ENCODE assay signal across 9 mouse cellular contexts in the genomic region with DNA sequence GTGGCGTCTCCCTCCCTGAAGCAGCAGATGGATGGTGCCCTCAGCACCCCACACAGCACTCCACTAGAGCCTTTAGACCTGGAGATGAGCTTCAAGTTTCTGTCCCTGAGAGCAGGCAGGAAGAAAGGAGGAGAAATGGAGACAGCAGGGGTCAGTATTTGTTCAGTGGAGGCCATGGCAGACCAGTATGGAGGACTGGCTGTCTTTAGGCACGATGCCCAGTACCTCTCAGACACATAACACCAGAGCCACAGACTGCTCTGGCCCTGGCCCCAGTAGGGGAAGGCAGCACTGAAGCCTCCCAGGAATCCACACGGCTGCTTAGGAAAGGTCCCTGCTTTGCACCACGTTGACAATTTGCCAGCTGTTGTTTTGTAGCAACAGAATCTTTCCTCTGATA.
DNase-seq lines count a peak whose midpoint lies in the region; ATAC-seq lines count a peak whose summit lies in the region.
"Had no signal": no experiment of that assay in that cellular context is flagged by ENCODE, and none has a peak within 500 bp of the region (broad histone marks: within the 10 kb centered on the region; RNA-seq: fewer than 3 reads in every experiment).

No protein-coding gene starts in this region.

- DNase-seq in forebrain, embryonic 14.5 days (ENCODE audit: low spot score), result peak; percentile 52
- peak; percentile 15 for DNase-seq in ovary, postnatal 14 days (ENCODE audit: low spot score)
- DNase-seq in ovary, postnatal 10 days (ENCODE audit: low spot score), result no peak
- DNase-seq in lung, postnatal 25 days (ENCODE audit: low spot score), result peak; percentile 55
- DNase-seq in left cerebral cortex, postnatal 25 days (ENCODE audit: low spot score in 2 of 2), result no peak

- no peaks in the 10 kb centered on the region for H3K9me3 ChIP-seq in forebrain, embryonic 14.5 days (replicated peaks; ENCODE audit: control insufficient read depth, low read length)
- H3K9me3 ChIP-seq in forebrain, embryonic 15.5 days, result no peaks in the 10 kb centered on the region
- no peaks in the 10 kb centered on the region for H3K9me3 ChIP-seq in heart, embryonic 13.5 days
- H3K9me3 ChIP-seq: midbrain, embryonic 12.5 days had no signal

- no peak overlapping the region for H3K4me3 ChIP-seq in forebrain, embryonic 14.5 days (ENCODE audit: low read depth, low read length)
- no peak overlapping the region for H3K4me3 ChIP-seq in forebrain, embryonic 15.5 days
- no peak overlapping the region for H3K4me3 ChIP-seq in heart, embryonic 13.5 days
- H3K4me3 ChIP-seq: midbrain, embryonic 12.5 days had no signal

- H3K36me3 ChIP-seq in forebrain, embryonic 14.5 days (ENCODE audit: control insufficient read depth, insufficient read depth, low read length), result no peaks in the 10 kb centered on the region
- H3K36me3 ChIP-seq in forebrain, embryonic 15.5 days, result no peaks in the 10 kb centered on the region
- no peaks in the 10 kb centered on the region for H3K36me3 ChIP-seq in heart, embryonic 13.5 days
- H3K36me3 ChIP-seq: midbrain, embryonic 12.5 days had no signal

- H3K4me1 ChIP-seq in forebrain, embryonic 14.5 days (ENCODE audit: control insufficient read depth, insufficient read depth, low read length), result no peaks in the 10 kb centered on the region
- H3K4me1 ChIP-seq in forebrain, embryonic 15.5 days, result no peaks in the 10 kb centered on the region
- peaks cover 12% of the 10 kb centered on the region for H3K4me1 ChIP-seq in heart, embryonic 13.5 days
- H3K4me1 ChIP-seq: midbrain, embryonic 12.5 days had no signal

- ATAC-seq in forebrain, embryonic 14.5 days, result no peak
- no peak for ATAC-seq in forebrain, embryonic 15.5 days (replicated peaks)
- ATAC-seq in heart, embryonic 13.5 days (ENCODE audit: extremely low read depth, insufficient number of reproducible peaks, low FRiP score, low TSS enrichment), result peak; percentile 65; the same call in 1 of the 2 replicates
- ATAC-seq in megakaryocyte-erythroid progenitor cell, adult 5-6 weeks (replicated peaks; ENCODE audit: low FRiP score, low TSS enrichment, poor library complexity, severe bottlenecking), result no peak

- H3K4me2 ChIP-seq in forebrain, embryonic 14.5 days (ENCODE audit: low read length), result no peak overlapping the region
- no peak overlapping the region for H3K4me2 ChIP-seq in forebrain, embryonic 15.5 days (replicated peaks)
- no peak overlapping the region for H3K4me2 ChIP-seq in heart, embryonic 13.5 days
- H3K4me2 ChIP-seq: midbrain, embryonic 12.5 days had no signal

- H3K27ac ChIP-seq in forebrain, embryonic 14.5 days (ENCODE audit: low read depth, low read length), result no peak overlapping the region
- H3K27ac ChIP-seq in forebrain, embryonic 15.5 days (replicated peaks), result no peak overlapping the region
- H3K27ac ChIP-seq in heart, embryonic 13.5 days (replicated peaks), result peak overlapping the region; percentile 24; the same call in 1 of the 2 replicates
- H3K27ac ChIP-seq: midbrain, embryonic 12.5 days had no signal

- H3K9ac ChIP-seq in forebrain, embryonic 14.5 days (ENCODE audit: low read length), result no peak overlapping the region
- H3K9ac ChIP-seq in forebrain, embryonic 15.5 days (replicated peaks), result no peak overlapping the region
- H3K9ac ChIP-seq in heart, embryonic 13.5 days, result peak overlapping the region; percentile 33; the same call in 1 of the 2 replicates
- H3K9ac ChIP-seq: midbrain, embryonic 12.5 days had no signal

- no peaks in the 10 kb centered on the region for H3K27me3 ChIP-seq in forebrain, embryonic 14.5 days (replicated peaks; ENCODE audit: control insufficient read depth, insufficient read depth, low read length)
- H3K27me3 ChIP-seq in forebrain, embryonic 15.5 days, result no peaks in the 10 kb centered on the region
- 0 out of 2 replicates have a peak, but pooled peaks cover 4% of the 10 kb centered on the region for H3K27me3 ChIP-seq in heart, embryonic 13.5 days (replicated peaks)
- H3K27me3 ChIP-seq: midbrain, embryonic 12.5 days had no signal

- intact Hi-C loops in left cerebral cortex, postnatal 25 days (cut with DNase I), result no loop called here

- WGBS in forebrain, embryonic 14.5 days, result 63% methylated on average over 4 of the region's 4 CpGs
- WGBS in forebrain, embryonic 15.5 days, result 48% methylated on average over 4 of the region's 4 CpGs
- 26% methylated on average over 4 of the region's 4 CpGs for WGBS in heart, embryonic 13.5 days

Comparison
In these comparisons a context has a peak if more than half of its experiments do, and no peak if none do; other contexts are left out.
1. DNase-seq: peak in forebrain, embryonic 14.5 days (single experiment), ovary, postnatal 14 days (single experiment) and lung, postnatal 25 days (single experiment); none in ovary, postnatal 10 days (single experiment) and left cerebral cortex, postnatal 25 days (0 of 2).